Mouse (Mus musculus): Measurements from ENCODE around the gene Dock3.

Dock3 gene

GRCm38 (mm10) chr9:107009841-107010240, 221.9 kb downstream of the Dock3 start:
- DNase-seq (ENCODE audit: low spot score) = no peak

- DNase-seq (ENCODE audit: low spot score) = no peak
These were observed 228.5 kb downstream of the Dock3 start for GRCm38 (mm10) chr9:107003187-107003586.

GRCm38 (mm10) chr9:106970742-106971141, 261.0 kb downstream of the Dock3 start:
- DNase-seq (ENCODE audit: low spot score) = peak; percentile 59

- no peak for DNase-seq (ENCODE audit: low spot score)
These were observed 273.3 kb downstream of the Dock3 start for GRCm38 (mm10) chr9:106958452-106958851.

GRCm38 (mm10) chr9:106955486-106955885, 276.2 kb downstream of the Dock3 start:
- DNase-seq (ENCODE audit: low spot score) = no peak

GRCm38 (mm10) chr9:106934998-106935397, 296.7 kb downstream of the Dock3 start:
- no peak for DNase-seq (ENCODE audit: low spot score)

GRCm38 (mm10) chr9:106914878-106915277, 316.8 kb downstream of the Dock3 start:
- no peak for DNase-seq (ENCODE audit: low spot score)

GRCm38 (mm10) chr9:106913759-106914158, 317.9 kb downstream of the Dock3 start:
- DNase-seq (ENCODE audit: low spot score) = no peak

- no peak for DNase-seq (ENCODE audit: low spot score)
These were observed 320.1 kb downstream of the Dock3 start for GRCm38 (mm10) chr9:106911624-106912023.

- no peak for DNase-seq (ENCODE audit: low spot score)
These were observed 323.0 kb downstream of the Dock3 start for GRCm38 (mm10) chr9:106908715-106909114.

GRCm38 (mm10) chr9:106908174-106908573, 323.5 kb downstream of the Dock3 start:
- DNase-seq (ENCODE audit: low spot score) = no peak

GRCm38 (mm10) chr9:106906597-106906996, 325.1 kb downstream of the Dock3 start:
- no peak for DNase-seq (ENCODE audit: low spot score)

- DNase-seq (ENCODE audit: low spot score) = peak; percentile 78
These were observed 327.9 kb downstream of the Dock3 start for GRCm38 (mm10) chr9:106903791-106904134.

- DNase-seq (ENCODE audit: low spot score) = no peak
These were observed 328.5 kb downstream of the Dock3 start for GRCm38 (mm10) chr9:106903099-106903790.

- DNase-seq (ENCODE audit: low spot score) = no peak
These were observed 330.1 kb downstream of the Dock3 start for GRCm38 (mm10) chr9:106901596-106901995.

- no peak for DNase-seq (ENCODE audit: low spot score)
These were observed 332.8 kb downstream of the Dock3 start for GRCm38 (mm10) chr9:106898901-106899300.

- DNase-seq (ENCODE audit: low spot score) = no peak
These were observed 338.4 kb downstream of the Dock3 start for GRCm38 (mm10) chr9:106893327-106893726.

GRCm38 (mm10) chr9:106892552-106892875, 339.2 kb downstream of the Dock3 start:
- DNase-seq (ENCODE audit: low spot score) = no peak

GRCm38 (mm10) chr9:106891829-106892551, 339.7 kb downstream of the Dock3 start, which contains the start of gene Manf:
Gene Manf (minus strand): TSS chr9:106891979.
- peak; percentile 98 for DNase-seq (ENCODE audit: low spot score)

- DNase-seq (ENCODE audit: low spot score) = peak; percentile 50
These were observed 340.4 kb downstream of the Dock3 start for GRCm38 (mm10) chr9:106891341-106891741.

GRCm38 (mm10) chr9:106890496-106891240, 341.0 kb downstream of the Dock3 start:
- DNase-seq (ENCODE audit: low spot score) = no peak

GRCm38 (mm10) chr9:106889321-106889720, 342.4 kb downstream of the Dock3 start:
- no peak for DNase-seq (ENCODE audit: low spot score)

GRCm38 (mm10) chr9:106888346-106888745, 343.4 kb downstream of the Dock3 start:
- DNase-seq (ENCODE audit: low spot score) = no peak

All from retina, embryonic 14.5 days (tissue).